In the genomic region with DNA sequence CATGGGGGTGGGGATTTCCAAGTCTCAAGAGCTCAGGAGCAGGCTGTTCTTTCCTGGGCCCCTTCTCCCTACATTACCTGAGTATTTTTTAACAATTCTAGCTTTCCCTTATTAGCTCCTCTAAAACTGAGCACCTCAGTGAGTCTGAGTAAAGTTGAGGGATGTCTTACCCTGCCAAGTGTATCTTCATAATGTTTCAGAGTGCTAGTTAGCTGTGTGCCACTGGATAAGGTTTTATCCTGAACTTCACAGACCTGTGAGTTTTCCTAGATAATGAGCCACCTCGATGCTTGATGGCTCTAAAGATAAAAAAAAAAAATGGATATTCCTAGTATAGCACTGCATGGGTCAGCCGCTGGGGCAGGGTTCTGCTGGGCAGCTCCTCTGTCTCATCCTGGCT, we compare ENCODE assay signal across 26 mouse cellular contexts.
DNase-seq lines count a peak whose midpoint lies in the region; ATAC-seq and TF ChIP-seq lines count a peak whose summit lies in the region.
"Had no signal": no experiment of that assay in that cellular context is flagged by ENCODE, and none has a peak within 500 bp of the region (broad histone marks: within the 10 kb centered on the region; RNA-seq: fewer than 3 reads in every experiment).

No protein-coding gene starts in this region.

- H3K4me3 ChIP-seq in liver, embryonic 11.5 days (ENCODE audit: low read depth, low read length), result no peak overlapping the region
- no peak overlapping the region for H3K4me3 ChIP-seq in liver, postnatal 0 days (ENCODE audit: low read depth, low read length)
- no peak overlapping the region for H3K4me3 ChIP-seq in liver, embryonic 14.5 days (ENCODE audit: insufficient read depth in 1 of 2, low read depth in 2 of 2, low read length in 2 of 2)
- H3K4me3 ChIP-seq in liver, embryonic 16.5 days (ENCODE audit: low read depth, low read length), result no peak overlapping the region
- H3K4me3 ChIP-seq: embryonic facial prominence, embryonic 10.5 days; embryonic facial prominence, embryonic 12.5 days; forebrain, embryonic 10.5 days; forebrain, embryonic 12.5 days had no signal

- TF ChIP-seq EP300 in liver, postnatal 0 days (IDR thresholded peaks at IDR 0.05; ENCODE audit: low read depth), result no peak
- TF ChIP-seq EP300 in liver, embryonic 14.5 days (IDR thresholded peaks at IDR 0.05; ENCODE audit: low read depth), result 0 out of 2 replicates have a peak, but pooled peaks have one; percentile 26

- no peak for TF ChIP-seq CTCF in liver, postnatal 0 days (IDR thresholded peaks at IDR 0.05; ENCODE audit: low read depth)
- no peak for TF ChIP-seq CTCF in liver, embryonic 14.5 days (IDR thresholded peaks at IDR 0.05; ENCODE audit: low read depth)

- 58% methylated on average over 2 of the region's 2 CpGs for WGBS in liver, embryonic 11.5 days
- WGBS in liver, postnatal 0 days (ENCODE audit: insufficient replicate concordance), result 60% methylated on average over 2 of the region's 2 CpGs
- WGBS in liver, embryonic 14.5 days (ENCODE audit: insufficient replicate concordance), result 35% methylated on average over 2 of the region's 2 CpGs
- WGBS in liver, embryonic 16.5 days (ENCODE audit: insufficient replicate concordance), result 32% methylated on average over 2 of the region's 2 CpGs

- H3K27me3 ChIP-seq in liver, embryonic 11.5 days (replicated peaks; ENCODE audit: control insufficient read depth, insufficient read depth, low read length), result no peaks in the 10 kb centered on the region
- H3K27me3 ChIP-seq in liver, postnatal 0 days (ENCODE audit: insufficient read depth, low read length), result no peaks in the 10 kb centered on the region
- H3K27me3 ChIP-seq in liver, embryonic 14.5 days (ENCODE audit: control insufficient read depth, insufficient read depth, low read length), result no peaks in the 10 kb centered on the region
- H3K27me3 ChIP-seq in liver, embryonic 16.5 days (ENCODE audit: control insufficient read depth, insufficient read depth, low read depth, low read length), result no peaks in the 10 kb centered on the region
- H3K27me3 ChIP-seq: CH12.LX; embryonic facial prominence, embryonic 12.5 days; forebrain, embryonic 12.5 days had no signal

- no peak for DNase-seq in liver, embryonic 11.5 days (ENCODE audit: low spot score)
- no peak for DNase-seq in liver, postnatal 0 days
- no peak for DNase-seq in liver, embryonic 14.5 days (ENCODE audit: low read depth in 3 of 3, low spot score in 3 of 3)
- DNase-seq in right cerebral cortex, postnatal 10 days (ENCODE audit: low spot score in 2 of 2), result no peak
- DNase-seq in Muller cell, postnatal 12 days (ENCODE audit: inconsistent ontology term), result no peak
- DNase-seq: adrenal gland, adult 2 months; adrenal gland, postnatal 10 days; adrenal gland, postnatal 36 days; B cell, adult 2 months; cerebellum, adult 11-12 months; cerebellum, adult 2 months; cerebellum, adult 9-10 months; cerebellum, postnatal 10 days; cerebellum, postnatal 25 days; forebrain, postnatal 0 days had no signal

- no peak overlapping the region for H3K27ac ChIP-seq in liver, embryonic 11.5 days (ENCODE audit: low read depth, low read length)
- H3K27ac ChIP-seq in liver, postnatal 0 days (ENCODE audit: low read depth), result no peak overlapping the region
- no peak overlapping the region for H3K27ac ChIP-seq in liver, embryonic 14.5 days
- no peak overlapping the region for H3K27ac ChIP-seq in liver, embryonic 16.5 days (ENCODE audit: low read length)
- H3K27ac ChIP-seq: embryonic facial prominence, embryonic 10.5 days; embryonic facial prominence, embryonic 12.5 days; forebrain, embryonic 10.5 days; forebrain, embryonic 12.5 days had no signal

- ATAC-seq in liver, embryonic 11.5 days (replicated peaks; ENCODE audit: low FRiP score), result peak; percentile 34
- no peak for ATAC-seq in liver, postnatal 0 days
- ATAC-seq in erythroid progenitor cell, adult 5-6 weeks (replicated peaks; ENCODE audit: low FRiP score, poor library complexity, severe bottlenecking), result 0 out of 2 replicates have a peak, but pooled peaks have one; percentile 47
- peak; percentile 56; the same call in 1 of the 2 replicates for ATAC-seq in liver, embryonic 14.5 days (ENCODE audit: insufficient read depth)
- ATAC-seq in liver, embryonic 16.5 days (ENCODE audit: low read depth), result peak; percentile 45
- no peak for ATAC-seq in frontal cortex, adult (ENCODE audit: low TSS enrichment)
- ATAC-seq: CD4-positive, CD25-positive, alpha-beta regulatory T cell, adult 4 months; forebrain, embryonic 14.5 days; forebrain, postnatal 0 days had no signal

- H3K4me2 ChIP-seq in liver, embryonic 11.5 days, result no peak overlapping the region
- no peak overlapping the region for H3K4me2 ChIP-seq in liver, postnatal 0 days (ENCODE audit: low read depth, low read length)
- H3K4me2 ChIP-seq in liver, embryonic 14.5 days (ENCODE audit: low read depth), result no peak overlapping the region
- H3K4me2 ChIP-seq in liver, embryonic 16.5 days (ENCODE audit: low read depth, low read length), result no peak overlapping the region
- H3K4me2 ChIP-seq: embryonic facial prominence, embryonic 12.5 days; forebrain, embryonic 12.5 days had no signal

- no peaks in the 10 kb centered on the region for H3K36me3 ChIP-seq in liver, embryonic 11.5 days (ENCODE audit: control insufficient read depth, insufficient read depth, low read length)
- no peaks in the 10 kb centered on the region for H3K36me3 ChIP-seq in liver, postnatal 0 days (replicated peaks; ENCODE audit: insufficient read depth, low read length)
- no peaks in the 10 kb centered on the region for H3K36me3 ChIP-seq in liver, embryonic 14.5 days (replicated peaks; ENCODE audit: control insufficient read depth, insufficient read depth, low read depth)
- no peaks in the 10 kb centered on the region for H3K36me3 ChIP-seq in liver, embryonic 16.5 days (ENCODE audit: control insufficient read depth, insufficient read depth)
- H3K36me3 ChIP-seq: embryonic facial prominence, embryonic 10.5 days; embryonic facial prominence, embryonic 12.5 days; forebrain, embryonic 10.5 days; forebrain, embryonic 12.5 days; G1E had no signal

- no peaks in the 10 kb centered on the region for H3K9me3 ChIP-seq in liver, embryonic 11.5 days (ENCODE audit: control insufficient read depth, low read length)
- no peaks in the 10 kb centered on the region for H3K9me3 ChIP-seq in liver, postnatal 0 days (ENCODE audit: low read length)
- no peaks in the 10 kb centered on the region for H3K9me3 ChIP-seq in liver, embryonic 14.5 days (ENCODE audit: control insufficient read depth, low read length)
- no peaks in the 10 kb centered on the region for H3K9me3 ChIP-seq in liver, embryonic 16.5 days (replicated peaks; ENCODE audit: control insufficient read depth, low read length)
- H3K9me3 ChIP-seq: embryonic facial prominence, embryonic 10.5 days; embryonic facial prominence, embryonic 12.5 days; forebrain, embryonic 10.5 days; forebrain, embryonic 12.5 days; G1E had no signal

- H3K9ac ChIP-seq in liver, embryonic 11.5 days (ENCODE audit: low read depth, low read length), result no peak overlapping the region
- H3K9ac ChIP-seq in liver, postnatal 0 days (replicated peaks), result no peak overlapping the region
- H3K9ac ChIP-seq in liver, embryonic 14.5 days (replicated peaks), result no peak overlapping the region
- no peak overlapping the region for H3K9ac ChIP-seq in liver, embryonic 16.5 days (ENCODE audit: low read depth, low read length)
- H3K9ac ChIP-seq: embryonic facial prominence, embryonic 12.5 days; forebrain, embryonic 12.5 days; forebrain, postnatal 0 days had no signal

- H3K4me1 ChIP-seq in liver, embryonic 11.5 days (replicated peaks; ENCODE audit: control insufficient read depth, insufficient read depth, low read length), result no peaks in the 10 kb centered on the region; the same call in 1 of the 2 replicates
- H3K4me1 ChIP-seq in liver, postnatal 0 days (ENCODE audit: insufficient read depth), result no peaks in the 10 kb centered on the region
- H3K4me1 ChIP-seq in liver, embryonic 14.5 days (replicated peaks; ENCODE audit: control insufficient read depth in 2 of 2, insufficient read depth in 2 of 2, low read length in 1 of 2), result peaks cover 6 to 13% of the 10 kb centered on the region in 2 experiments
- H3K4me1 ChIP-seq in liver, embryonic 16.5 days (ENCODE audit: control insufficient read depth, low read depth, low read length), result peaks cover 4% of the 10 kb centered on the region
- H3K4me1 ChIP-seq: embryonic facial prominence, embryonic 12.5 days had no signal

Comparison
In these comparisons a context has a peak if more than half of its experiments do, and no peak if none do; other contexts are left out.
1. ATAC-seq: peak in liver, embryonic 11.5 days (single experiment), erythroid progenitor cell, adult 5-6 weeks (single experiment), liver, embryonic 14.5 days (single experiment) and liver, embryonic 16.5 days (single experiment); none in liver, postnatal 0 days (single experiment) and frontal cortex, adult (single experiment).